Mouse (Mus musculus) cerebellum, postnatal 10 days (tissue): Measurements from ENCODE around the gene Tmed11.
A peak's percentile ranks its signal among the peaks of the same experiment; 100 is the strongest.
"Not testable (repeated sequence)": the region's sequence is repeated elsewhere in the genome, so short reads cannot be mapped to it uniquely, and the experiment has no call there.

ENCODE experiments used
- DNase-seq, 2 experiments: peaks; one replicate each; pipeline ENCODE4 v3.0.0; 2021; ENCODE audit warnings: mixed read lengths in 2 of 2

Tmed11 gene

DNA sequence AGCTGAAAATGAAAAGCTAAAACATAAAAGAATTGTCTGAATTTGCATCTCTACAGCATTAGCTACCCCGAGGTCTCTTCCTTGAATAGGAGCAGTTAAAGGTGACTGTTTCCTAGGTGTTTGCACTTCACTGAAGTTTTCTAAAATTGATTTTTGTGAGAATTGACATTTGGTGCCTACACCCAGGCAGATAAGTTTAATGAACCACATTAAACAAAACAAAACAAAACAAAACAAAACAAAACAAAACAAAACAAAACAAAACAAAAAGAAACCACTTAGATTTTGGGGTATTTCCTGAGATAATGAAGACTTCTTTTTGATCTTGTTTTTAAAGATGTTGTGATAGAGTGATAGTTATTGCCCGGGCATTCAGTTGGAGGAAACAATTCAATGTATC lies at the start of gene Tmed11:
TSS of gene Tmed11 (minus strand) at position 101 of the 400 bp plus-strand sequence.
- DNase-seq: not testable (repeated sequence)

DNA sequence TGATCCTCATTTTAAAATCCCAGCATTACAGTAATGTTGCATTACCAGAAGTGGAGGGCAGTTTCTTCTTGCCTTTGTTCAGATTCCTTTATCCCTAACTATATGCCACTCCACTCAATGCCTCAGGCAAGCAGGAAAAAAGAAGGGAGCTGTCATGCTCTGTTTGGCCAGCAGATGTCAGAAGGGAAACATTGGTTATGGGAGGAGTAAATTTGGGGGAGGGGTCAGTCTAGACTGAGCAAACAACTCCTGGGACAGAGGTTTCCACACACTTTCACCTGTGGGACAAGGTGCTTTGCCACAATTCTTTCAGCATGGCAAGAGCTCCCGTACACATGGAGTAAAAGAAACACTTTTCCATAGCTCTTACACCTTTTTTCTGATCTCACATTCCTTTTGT lies 41.0 kb upstream of the Tmed11 start:
- DNase-seq: peak; percentile 9 to 10

DNA sequence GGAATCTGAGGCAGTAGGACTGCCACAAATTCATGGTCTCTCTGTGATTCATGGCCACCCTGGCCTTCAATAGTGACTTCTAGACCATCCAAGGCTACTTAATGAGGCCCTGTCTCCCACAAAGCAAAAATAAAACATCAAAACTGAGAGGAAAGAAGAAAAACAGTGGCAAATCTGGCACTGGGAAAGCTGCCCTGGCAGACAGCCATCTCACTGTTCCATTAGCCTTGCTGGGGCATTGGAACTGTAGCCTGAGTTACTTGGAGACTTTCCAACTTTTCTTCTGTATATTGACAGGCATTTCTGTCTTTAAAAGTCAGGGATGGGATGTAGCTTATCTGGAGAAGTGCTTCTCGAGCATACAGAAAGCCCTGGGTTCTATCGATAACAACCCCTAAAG lies 28.1 kb upstream of the Tmed11 start:
- peak; percentile 54 to 64 for DNase-seq

DNA sequence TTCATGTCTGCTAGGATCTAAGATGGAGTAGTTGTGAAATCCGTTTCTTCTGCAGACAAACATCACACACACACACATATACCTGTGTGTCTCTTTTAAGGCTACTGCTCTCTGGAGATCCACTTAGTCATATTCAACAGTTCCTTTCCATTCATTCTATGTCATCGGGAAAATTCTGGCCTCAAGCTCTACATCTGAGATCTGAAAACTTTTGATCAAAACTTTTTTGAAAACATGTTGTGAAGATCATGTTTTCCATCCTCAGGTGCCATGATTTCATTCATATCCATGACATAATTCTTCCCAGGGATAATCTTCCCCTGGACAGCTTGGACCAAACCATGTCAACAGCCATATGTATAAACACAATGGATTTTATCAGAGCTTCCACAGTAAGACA lies 13.6 kb upstream of the Tmed11 start, which contains the start of gene Vmn2r8:
TSS of gene Vmn2r8 (minus strand) at position 101 of the 400 bp plus-strand sequence.
- not testable (repeated sequence) for DNase-seq

DNA sequence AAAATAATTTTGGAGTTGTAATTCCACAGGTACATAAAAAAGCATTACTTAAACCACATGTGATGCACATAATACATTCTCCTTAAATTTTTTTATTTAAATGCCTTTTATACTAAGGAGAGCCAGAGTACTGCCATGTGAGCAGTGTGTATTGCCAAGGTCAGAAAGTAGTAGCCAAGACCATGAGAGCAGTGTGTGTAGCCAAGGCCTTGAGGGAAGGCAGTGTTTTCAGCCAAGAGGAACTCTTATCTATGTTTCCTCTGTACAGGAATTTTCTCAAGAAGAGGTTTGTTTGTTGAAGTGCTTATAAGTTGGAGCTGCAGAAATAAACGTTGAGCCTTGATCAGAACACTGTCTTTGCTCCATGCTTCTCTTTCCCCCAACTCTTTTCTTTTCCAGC lies 8.5 kb upstream of the Tmed11 start:
- no peak for DNase-seq

DNA sequence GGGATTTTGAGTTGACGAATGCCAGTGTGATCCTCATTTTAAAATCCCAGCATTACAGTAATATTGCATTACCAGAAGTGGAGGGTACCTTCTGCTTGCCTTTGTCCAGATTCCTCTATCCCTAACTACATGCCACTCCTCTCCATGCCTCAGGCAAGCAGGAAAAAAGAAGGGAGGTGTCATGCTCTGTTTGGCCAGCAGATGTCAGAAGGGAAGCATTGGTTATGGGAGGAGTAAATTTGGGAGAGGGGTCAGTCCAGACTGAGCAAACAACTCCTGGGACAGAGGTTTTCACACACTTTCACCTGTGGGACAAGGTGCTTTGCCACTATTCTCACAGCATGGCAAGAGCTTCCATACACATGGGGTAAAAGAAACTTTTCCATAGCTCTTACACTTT lies 4.8 kb downstream of the Tmed11 start:
- DNase-seq: peak; percentile 48 to 51

DNA sequence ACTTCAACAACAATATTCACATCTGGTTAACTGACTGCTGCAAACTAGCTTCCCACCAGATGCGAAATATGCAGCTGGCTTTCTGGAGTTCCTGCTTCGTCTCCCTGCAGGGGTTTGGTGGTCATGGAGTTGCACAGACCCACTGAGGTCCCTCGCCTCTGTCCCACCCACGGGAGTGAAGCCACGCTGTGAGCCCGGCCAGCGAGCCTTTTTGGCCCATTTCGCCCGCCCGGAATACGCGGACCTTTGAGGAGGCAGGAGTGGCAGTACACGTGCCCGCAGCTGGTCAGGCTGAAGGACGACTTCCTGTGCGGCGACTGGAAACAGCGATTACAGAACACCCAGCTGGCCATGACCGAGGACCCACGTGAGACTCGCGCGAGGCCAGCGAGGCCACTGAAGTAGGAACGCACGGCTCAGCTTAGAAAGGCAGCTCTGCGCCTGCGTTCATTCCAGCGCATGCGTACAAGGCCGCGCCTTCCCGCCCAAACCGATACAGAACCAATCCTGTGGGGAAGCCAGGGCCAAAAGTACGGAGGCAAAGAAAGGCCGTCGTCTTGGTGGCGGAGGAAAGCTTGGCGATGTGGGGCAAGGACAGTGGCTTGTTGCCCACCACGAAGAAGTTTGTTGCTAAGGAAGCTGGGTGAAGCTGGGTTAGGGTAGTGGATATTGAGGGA lies 20.4 kb downstream of the Tmed11 start, which contains the start of gene Rnf212:
TSS of gene Rnf212 (minus strand) at position 353 of the 677 bp plus-strand sequence.
- peak in 1 of 2 experiments; percentile 1 for DNase-seq

DNA sequence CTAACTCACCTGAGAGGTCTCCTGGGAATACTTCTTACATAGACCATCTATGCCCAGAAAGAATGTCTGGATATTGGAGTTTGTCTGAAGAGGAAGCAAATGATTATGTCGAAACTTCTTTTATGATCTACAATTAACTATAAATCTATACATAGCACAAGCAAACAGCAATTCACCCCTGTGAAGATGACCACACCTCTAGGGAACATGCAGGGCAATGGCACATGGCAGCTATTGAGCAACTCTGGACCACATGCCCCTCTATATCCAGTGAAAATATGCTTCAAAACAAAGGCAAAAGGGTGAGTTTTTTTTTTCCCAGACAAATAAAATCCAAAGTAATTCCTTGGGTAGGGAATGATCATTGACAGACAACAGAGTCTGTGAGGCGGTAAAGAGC lies 35.2 kb downstream of the Tmed11 start:
- no peak for DNase-seq

DNA sequence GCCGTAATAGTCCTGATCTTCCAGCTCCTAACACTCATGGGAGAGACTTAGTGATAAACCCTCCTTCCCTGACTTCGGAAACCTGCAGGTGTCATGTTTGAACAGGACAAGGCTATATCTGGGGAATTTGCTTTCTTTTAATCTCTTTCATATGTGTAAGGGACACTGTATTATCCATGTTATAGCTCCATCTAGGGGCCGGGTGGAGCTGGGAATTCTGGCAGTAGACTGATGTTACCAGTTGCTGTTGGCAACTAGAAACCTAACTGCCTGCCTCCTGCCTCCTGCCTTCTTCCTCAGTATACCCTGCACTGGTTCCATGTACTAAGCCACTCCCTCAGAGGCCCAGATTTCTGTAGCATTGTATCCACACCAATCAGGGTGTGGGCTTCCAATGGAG lies 36.8 kb downstream of the Tmed11 start:
- peak; percentile 31 to 42 for DNase-seq

DNA sequence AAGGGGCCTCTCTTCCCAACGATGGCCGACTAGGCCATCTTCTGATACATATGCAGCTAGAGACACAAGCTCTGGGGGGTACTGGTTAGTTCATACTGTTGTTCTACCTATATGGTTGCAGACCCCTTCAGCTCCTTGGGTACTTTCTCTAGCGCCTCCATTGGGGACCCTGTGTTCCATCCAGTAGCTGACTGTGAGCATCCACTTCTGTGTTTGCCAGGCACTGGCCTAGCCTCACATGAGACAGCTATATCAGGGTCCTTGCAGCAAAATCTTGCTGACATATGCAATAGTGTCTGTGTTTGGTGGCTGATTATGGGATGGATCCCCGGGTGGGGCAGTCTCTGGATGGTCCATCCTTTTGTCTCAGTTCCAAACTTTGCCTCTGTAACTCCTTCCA lies 43.9 kb downstream of the Tmed11 start:
- DNase-seq: not testable (repeated sequence)

DNA sequence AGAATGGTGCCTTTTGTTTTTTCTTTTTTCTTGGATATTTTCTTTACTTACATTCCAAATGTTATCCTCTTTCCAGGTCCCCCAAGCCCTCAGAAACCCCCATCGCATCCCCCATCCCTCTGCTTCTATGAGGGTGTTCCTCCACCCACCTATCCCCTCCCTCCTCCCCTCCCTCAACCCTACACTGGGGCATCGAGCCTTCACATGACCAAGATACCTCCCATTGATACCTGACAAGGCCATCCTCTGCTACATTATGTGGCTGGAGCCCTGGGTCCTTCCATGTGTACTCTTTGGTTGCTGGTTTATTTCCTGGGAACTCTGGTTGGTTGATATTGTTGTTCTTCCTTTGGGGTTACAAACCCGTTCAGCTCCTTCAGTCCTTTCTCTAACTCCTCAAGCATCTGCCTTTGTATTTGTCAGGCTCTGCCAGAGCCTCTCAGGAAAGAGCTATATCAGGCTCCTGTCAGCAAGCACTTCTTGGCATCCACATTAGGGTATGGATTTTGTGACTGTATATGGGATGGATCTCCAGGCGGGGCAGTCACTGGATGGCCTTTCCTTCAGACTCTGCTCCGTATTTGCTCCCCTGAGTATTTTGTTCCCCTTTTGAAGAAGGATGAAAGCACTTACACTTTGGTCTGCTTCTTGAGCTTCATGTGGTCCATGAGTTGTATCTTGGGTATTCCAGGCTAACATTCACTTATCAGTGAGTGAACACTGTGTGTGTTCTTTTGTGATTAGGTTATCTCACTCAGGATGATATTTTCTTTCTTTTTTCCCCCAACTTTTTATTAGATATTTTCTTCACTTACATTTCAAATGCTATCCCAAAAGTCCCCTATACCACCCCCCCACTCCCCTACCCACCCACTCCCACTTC lies 44.6 kb downstream of the Tmed11 start:
- no peak for DNase-seq

DNA sequence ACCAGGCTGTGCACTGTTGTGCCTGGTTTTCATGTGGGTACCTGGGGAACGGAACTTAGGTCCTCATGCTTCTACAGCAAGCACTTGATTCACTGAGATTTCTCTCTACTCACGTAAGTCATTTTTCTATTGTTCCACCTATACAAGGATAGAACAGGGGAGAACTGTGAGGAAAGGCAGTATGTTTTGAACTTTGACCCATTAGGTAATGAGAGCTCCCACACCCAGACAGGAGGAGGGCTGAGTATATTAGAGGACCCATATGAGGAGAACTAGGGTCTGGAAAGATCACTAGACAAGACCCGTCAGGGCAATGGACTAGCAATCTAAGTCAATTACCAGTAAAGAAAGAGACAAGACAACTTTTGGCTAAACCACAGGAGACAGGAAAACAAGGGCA lies 50.5 kb downstream of the Tmed11 start:
- DNase-seq: no peak

DNA sequence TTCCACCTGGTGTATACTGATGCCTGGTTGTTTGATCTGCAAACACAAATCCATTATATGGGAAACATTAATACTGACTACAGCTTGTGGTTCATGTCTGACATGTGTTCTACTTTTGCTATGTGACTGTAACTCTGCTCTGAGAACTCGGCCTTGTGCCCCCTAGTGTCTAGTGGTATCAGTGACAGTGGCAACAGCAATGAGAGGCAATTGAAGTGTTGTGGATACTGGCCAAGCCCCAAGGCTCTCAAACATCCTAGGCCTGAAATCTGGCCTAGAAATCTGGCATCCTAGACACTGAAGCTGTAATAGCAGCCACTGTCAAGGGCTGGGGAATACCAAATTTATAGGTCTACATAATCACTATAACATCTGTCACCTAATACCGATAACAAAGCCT lies 51.3 kb downstream of the Tmed11 start:
- peak; percentile 18 to 19 for DNase-seq

DNA sequence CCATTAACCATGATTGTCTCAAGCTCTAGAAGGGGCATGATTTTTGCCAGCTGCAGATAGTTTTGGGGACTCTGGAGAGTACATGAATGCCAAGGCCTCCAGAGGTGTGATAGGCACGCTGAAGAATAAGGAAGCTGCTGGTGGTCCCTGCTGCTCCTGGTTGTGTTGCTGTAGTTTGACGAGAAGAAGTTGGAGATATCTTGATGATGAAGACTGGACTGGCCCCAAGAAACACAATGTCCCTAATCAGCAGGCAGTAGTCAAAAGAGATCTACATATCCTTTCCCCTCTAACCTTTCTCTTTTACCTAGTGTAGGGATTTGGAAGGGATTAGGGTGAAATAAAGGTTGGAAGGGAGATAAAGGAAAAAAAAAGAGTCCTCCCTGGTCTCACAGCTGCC lies 52.6 kb downstream of the Tmed11 start:
- DNase-seq: no peak

DNA sequence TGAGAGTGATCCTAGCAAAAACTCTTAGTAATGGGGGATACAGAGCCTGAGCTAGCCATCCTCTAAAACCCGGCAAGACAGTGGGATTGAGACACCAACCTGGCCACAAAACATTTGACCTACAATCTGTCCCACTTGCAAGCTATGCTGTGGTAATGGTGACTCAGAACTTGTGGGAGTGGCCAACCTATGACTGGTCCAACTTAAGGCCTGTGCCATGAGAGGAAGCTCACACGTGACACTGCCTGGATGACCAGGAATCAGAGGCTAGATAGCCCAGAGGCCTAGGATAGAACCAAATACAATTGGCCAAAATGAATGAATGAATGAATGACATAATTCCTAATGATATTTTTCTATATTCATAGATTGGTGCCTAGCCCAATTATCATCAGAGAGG lies 53.3 kb downstream of the Tmed11 start:
- no peak for DNase-seq

DNA sequence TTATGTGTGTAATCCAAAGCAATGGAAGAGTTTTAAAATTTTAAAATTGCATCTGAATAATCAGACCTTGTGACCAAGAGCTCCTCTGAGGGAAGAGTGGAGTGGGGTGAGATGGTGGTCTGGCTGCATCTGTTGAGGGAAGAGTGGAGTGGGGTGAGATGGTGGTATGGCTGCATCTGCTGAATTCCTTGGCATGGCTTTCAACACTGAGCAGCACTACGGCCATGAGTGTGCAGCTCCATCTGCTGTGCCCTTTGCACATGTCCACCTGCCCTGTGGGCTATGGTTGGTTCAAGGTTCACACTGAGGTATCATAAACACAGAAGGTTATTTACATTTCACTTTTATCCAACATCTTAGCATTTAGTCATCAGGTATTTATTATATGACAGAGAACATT lies 67.7 kb downstream of the Tmed11 start:
- DNase-seq: no peak
